Mouse (Mus musculus): ENCODE results near the gene Rwdd4a. TPM values are rescaled to one million over a fixed set of nuclear protein-coding genes. Genes with fewer than 3 reads are reported as not detected.

Gene Rwdd4a
- 8.9 and 9.3 TPM in 2 replicates for polyA plus RNA-seq (2012)

GRCm38 (mm10) chr8:47533344-47534125 is at the start of gene Rwdd4a, which contains the start of gene Trappc11:
Gene Rwdd4a, plus strand, starts transcription at chr8:47533664.
Gene Trappc11, minus strand, starts transcription at chr8:47533470.

Other genes with a start within 250 kb of the Rwdd4a start
- gene Stox2, start 87.3 kb upstream of the Rwdd4a start, polyA plus RNA-seq (2012) = 0.19 and 0.35 TPM in 2 replicates
- 7.8 and 8.2 TPM in 2 replicates for gene Trappc11, start 194 bp upstream of the Rwdd4a start, polyA plus RNA-seq (2012)
- gene Ing2, start 141.9 kb downstream of the Rwdd4a start, polyA plus RNA-seq (2012) = 10.6 and 16.1 TPM in 2 replicates
- gene Cdkn2aip, start 180.3 kb downstream of the Rwdd4a start, polyA plus RNA-seq (2012) = 27.7 and 32.0 TPM in 2 replicates